Mouse (Mus musculus): ENCODE data around the gene Fgd5. TPM values are rescaled to one million over a fixed set of nuclear protein-coding genes. Genes with fewer than 3 reads are reported as not detected.

Fgd5 gene
- polyA plus RNA-seq, 1 experiment from 2014 or later: 9.3 TPM

DNA sequence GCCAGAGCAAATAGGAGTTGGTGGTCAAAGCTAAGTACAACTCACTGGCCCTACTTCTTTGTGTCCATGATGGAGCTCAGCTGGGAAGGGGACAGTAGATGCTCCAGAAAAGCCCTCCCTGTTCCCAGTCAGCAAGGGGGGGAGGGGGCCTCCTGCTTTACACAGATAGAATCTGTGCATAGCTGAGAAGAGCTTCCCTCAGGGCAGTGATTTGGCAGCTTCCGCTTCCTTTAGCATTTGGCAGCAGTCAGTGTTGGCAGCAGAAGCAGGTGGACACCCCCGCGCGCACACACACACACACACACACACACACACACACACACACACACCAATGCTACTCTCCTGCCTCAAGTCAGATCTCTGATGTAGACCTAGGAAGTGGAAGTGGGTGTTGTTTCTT is 63.4 kb downstream of the Fgd5 start:
- no peaks in the 10 kb centered on the region for H3K27me3 ChIP-seq (replicated peaks; ENCODE audit: control insufficient read depth, insufficient read depth, low read length)
- H3K4me1 ChIP-seq (replicated peaks; ENCODE audit: control insufficient read depth, insufficient read depth, low read length): no peaks in the 10 kb centered on the region
- no peaks in the 10 kb centered on the region for H3K36me3 ChIP-seq (ENCODE audit: control insufficient read depth, insufficient read depth)
- H3K9ac ChIP-seq (replicated peaks; ENCODE audit: low read depth, low read length): no peak overlapping the region
- ATAC-seq: no peak; the same call in 1 of the 2 replicates
- H3K27ac ChIP-seq (ENCODE audit: low read length): no peak overlapping the region
- no peaks in the 10 kb centered on the region for H3K9me3 ChIP-seq (ENCODE audit: control insufficient read depth, low read length)
- H3K4me2 ChIP-seq (ENCODE audit: low read length): no peak overlapping the region
- no peak overlapping the region for H3K4me3 ChIP-seq (replicated peaks; ENCODE audit: low read length)
- WGBS: 74% methylated on average over 4 of the region's 4 CpGs

DNA sequence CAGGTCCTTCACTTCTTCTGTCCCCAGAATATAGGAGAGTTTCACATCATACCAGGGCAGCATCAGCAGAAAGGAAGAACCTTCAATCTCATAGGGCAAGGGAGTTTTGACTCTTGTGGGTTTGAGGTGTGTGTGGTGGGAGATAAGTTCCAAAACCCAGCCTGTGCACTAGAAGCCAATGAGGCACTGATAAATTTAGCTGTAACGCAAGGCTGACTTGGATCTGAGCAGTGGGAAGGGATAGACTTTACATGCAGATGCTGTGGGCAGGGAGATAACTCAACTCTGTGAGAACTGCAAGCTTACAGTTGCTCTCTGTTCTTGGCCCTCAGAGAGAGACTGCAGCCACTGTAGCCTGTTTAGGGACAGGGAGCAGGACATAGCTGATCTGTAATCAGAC is 64.2 kb downstream of the Fgd5 start:
- Histone ChIP-seq H3K4me2 (ENCODE audit: low read length) (no peak overlapping the region), H3K9me3 (ENCODE audit: control insufficient read depth, low read length) (no peaks in the 10 kb centered on the region), H3K27me3 (replicated peaks; ENCODE audit: control insufficient read depth, insufficient read depth, low read length) (no peaks in the 10 kb centered on the region), H3K27ac (ENCODE audit: low read length) (no peak overlapping the region), H3K4me1 (replicated peaks; ENCODE audit: control insufficient read depth, insufficient read depth, low read length) (no peaks in the 10 kb centered on the region), H3K36me3 (ENCODE audit: control insufficient read depth, insufficient read depth) (no peaks in the 10 kb centered on the region), H3K4me3 (replicated peaks; ENCODE audit: low read length) (no peak overlapping the region), H3K9ac (replicated peaks; ENCODE audit: low read depth, low read length) (no peak overlapping the region)
- 81% methylated on average over 1 of the region's 1 CpGs for WGBS
- ATAC-seq: no peak

DNA sequence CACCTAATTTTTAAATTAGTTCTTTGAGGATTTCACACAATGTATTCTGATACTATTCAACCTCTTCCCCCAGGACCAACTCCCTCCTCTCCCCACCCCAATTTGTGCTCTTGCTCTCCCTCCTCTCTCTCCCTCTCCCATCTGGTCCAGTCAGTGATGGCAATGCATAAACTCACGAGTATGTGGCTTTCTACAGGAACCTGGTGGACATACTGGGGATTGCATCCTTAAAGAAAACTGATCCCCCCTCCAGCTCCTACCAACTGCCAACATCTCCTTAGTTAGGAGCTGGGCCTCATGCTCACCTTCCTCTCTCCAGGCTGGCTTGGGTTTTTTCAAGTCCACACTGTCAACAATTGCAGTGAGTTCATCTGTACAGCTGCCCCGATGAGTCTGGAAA is 79.1 kb downstream of the Fgd5 start:
- no peak overlapping the region for H3K9ac ChIP-seq (replicated peaks; ENCODE audit: low read depth, low read length)
- no peaks in the 10 kb centered on the region for H3K9me3 ChIP-seq (ENCODE audit: control insufficient read depth, low read length)
- no peak overlapping the region for H3K4me3 ChIP-seq (replicated peaks; ENCODE audit: low read length)
- no peaks in the 10 kb centered on the region for H3K36me3 ChIP-seq (ENCODE audit: control insufficient read depth, insufficient read depth)
- H3K4me1 ChIP-seq (replicated peaks; ENCODE audit: control insufficient read depth, insufficient read depth, low read length): no peaks in the 10 kb centered on the region
- 53% methylated on average over 2 of the region's 2 CpGs for WGBS
- no peaks in the 10 kb centered on the region for H3K27me3 ChIP-seq (replicated peaks; ENCODE audit: control insufficient read depth, insufficient read depth, low read length)
- H3K27ac ChIP-seq (ENCODE audit: low read length): no peak overlapping the region
- no peak overlapping the region for H3K4me2 ChIP-seq (ENCODE audit: low read length)
- no peak for ATAC-seq

DNA sequence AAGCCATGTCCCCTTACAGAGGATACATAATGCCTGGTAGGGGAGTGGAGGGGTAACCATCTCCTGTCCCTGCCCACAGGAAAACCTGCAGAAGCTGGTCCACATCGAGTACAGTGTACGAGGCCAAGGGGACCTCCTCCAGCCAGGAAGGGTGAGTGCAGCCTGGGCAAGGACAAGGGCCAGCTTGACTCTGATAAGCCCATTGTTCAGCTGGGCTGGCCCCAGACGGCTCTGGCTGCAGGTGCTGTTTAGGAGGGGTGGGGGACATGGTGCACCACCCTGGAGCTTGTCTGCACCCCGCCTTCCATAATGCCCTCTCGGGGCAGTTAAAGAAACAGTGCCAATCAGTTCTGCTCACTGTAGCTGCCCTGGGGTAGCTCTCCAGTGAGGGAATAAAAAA is 83.0 kb downstream of the Fgd5 start:
- Histone ChIP-seq H3K9ac (replicated peaks; ENCODE audit: low read depth, low read length) (no peak overlapping the region), H3K4me3 (replicated peaks; ENCODE audit: low read length) (no peak overlapping the region), H3K36me3 (ENCODE audit: control insufficient read depth, insufficient read depth) (no peaks in the 10 kb centered on the region), H3K27me3 (replicated peaks; ENCODE audit: control insufficient read depth, insufficient read depth, low read length) (no peaks in the 10 kb centered on the region), H3K27ac (ENCODE audit: low read length) (no peak overlapping the region), H3K9me3 (ENCODE audit: control insufficient read depth, low read length) (no peaks in the 10 kb centered on the region), H3K4me1 (replicated peaks; ENCODE audit: control insufficient read depth, insufficient read depth, low read length) (no peaks in the 10 kb centered on the region), H3K4me2 (ENCODE audit: low read length) (no peak overlapping the region)
- 50% methylated on average over 5 of the region's 5 CpGs for WGBS
- no peak for ATAC-seq

DNA sequence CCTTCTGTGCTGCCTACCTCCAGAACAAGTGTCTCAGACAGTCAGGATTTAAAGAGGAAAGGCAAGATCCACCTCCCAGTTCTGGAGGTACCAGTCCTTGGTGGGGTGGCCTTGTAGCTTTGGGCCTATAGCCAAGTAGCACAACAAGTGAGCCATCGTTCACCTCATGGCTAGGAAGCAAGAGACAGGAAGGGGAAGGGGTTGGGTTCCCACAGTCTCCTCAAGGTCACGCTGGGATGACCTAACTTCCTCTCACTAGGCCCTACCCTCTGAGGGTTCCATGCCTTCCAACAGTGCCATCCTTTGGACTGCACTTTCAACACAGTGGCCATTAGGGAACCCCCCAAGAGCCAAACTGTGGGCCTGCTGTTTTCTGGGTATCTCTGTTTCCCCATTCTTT is 84.8 kb downstream of the Fgd5 start:
- Histone ChIP-seq H3K9me3 (ENCODE audit: control insufficient read depth, low read length) (no peaks in the 10 kb centered on the region), H3K27ac (ENCODE audit: low read length) (no peak overlapping the region), H3K36me3 (ENCODE audit: control insufficient read depth, insufficient read depth) (no peaks in the 10 kb centered on the region), H3K27me3 (replicated peaks; ENCODE audit: control insufficient read depth, insufficient read depth, low read length) (no peaks in the 10 kb centered on the region), H3K4me3 (replicated peaks; ENCODE audit: low read length) (no peak overlapping the region), H3K4me2 (ENCODE audit: low read length) (no peak overlapping the region), H3K4me1 (replicated peaks; ENCODE audit: control insufficient read depth, insufficient read depth, low read length) (no peaks in the 10 kb centered on the region; the same call in 1 of the 2 replicates), H3K9ac (replicated peaks; ENCODE audit: low read depth, low read length) (no peak overlapping the region)
- ATAC-seq: no peak
- 89% methylated on average over 2 of the region's 2 CpGs for WGBS

DNA sequence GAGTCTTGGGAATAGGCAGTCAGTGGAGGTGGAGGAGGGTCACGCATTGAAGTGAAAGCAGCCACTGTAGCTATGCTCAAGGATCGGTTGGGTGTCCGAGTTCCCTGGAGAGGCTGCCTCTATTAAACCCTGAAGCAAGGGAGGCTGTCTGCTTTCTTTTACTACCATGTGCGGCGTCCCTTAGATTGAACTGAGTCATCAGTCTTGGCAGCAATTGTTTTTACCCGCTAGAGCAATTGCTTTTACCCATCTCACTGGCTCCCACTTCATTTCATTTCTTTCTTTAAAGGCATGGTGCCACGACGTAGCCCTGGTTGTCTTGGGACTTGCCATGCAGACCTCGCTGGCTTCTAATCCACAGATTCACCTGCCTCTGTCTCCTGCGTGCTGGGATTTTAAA is 85.4 kb downstream of the Fgd5 start:
- ATAC-seq: no peak
- 68% methylated on average over 10 of the region's 10 CpGs for WGBS
- no peaks in the 10 kb centered on the region for H3K27me3 ChIP-seq (replicated peaks; ENCODE audit: control insufficient read depth, insufficient read depth, low read length)
- no peak overlapping the region for H3K4me2 ChIP-seq (ENCODE audit: low read length)
- H3K36me3 ChIP-seq (ENCODE audit: control insufficient read depth, insufficient read depth): no peaks in the 10 kb centered on the region
- H3K27ac ChIP-seq (ENCODE audit: low read length): no peak overlapping the region
- no peak overlapping the region for H3K9ac ChIP-seq (replicated peaks; ENCODE audit: low read depth, low read length)
- no peak overlapping the region for H3K4me3 ChIP-seq (replicated peaks; ENCODE audit: low read length)
- H3K9me3 ChIP-seq (ENCODE audit: control insufficient read depth, low read length): no peaks in the 10 kb centered on the region
- no peaks in the 10 kb centered on the region; the same call in 1 of the 2 replicates for H3K4me1 ChIP-seq (replicated peaks; ENCODE audit: control insufficient read depth, insufficient read depth, low read length)

DNA sequence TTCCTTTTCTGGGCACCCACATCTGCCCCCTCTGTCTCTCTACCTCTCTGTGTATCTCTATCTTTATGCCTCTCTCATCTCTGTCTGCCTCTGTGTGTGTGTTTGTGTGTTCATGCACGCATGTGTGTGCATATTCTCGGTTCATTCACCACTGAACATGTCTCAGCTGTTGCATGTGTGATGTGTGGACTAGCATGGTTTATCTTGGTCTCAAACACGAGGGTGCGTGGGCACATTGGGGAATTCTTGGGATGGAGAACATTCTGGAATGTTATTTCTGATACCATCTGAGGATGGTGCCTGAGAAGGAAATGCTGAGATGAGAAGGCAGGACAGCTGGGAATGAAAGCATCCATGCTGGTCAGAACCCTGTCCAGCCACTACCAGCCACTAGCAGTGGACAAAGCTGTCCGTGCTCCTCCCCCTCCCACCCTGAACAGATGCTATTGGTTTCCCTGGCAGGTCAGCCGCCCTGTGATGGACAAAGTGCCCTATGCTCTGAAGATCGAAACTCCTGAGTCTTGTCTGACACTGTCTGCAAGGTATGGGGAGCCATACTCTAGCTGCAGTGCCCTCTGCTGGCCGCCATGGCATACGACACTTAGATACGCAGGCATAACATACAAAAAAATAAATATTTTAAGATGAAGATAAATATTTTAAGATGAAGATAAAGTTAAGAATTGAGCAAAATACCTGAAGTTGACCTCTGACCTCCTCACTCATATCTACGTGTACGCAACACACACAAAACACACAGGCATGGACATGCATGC is 87.2 kb downstream of the Fgd5 start:
- H3K9ac ChIP-seq (replicated peaks; ENCODE audit: low read depth, low read length): no peak overlapping the region
- no peaks in the 10 kb centered on the region for H3K36me3 ChIP-seq (ENCODE audit: control insufficient read depth, insufficient read depth)
- no peaks in the 10 kb centered on the region for H3K27me3 ChIP-seq (replicated peaks; ENCODE audit: control insufficient read depth, insufficient read depth, low read length)
- H3K4me2 ChIP-seq (ENCODE audit: low read length): no peak overlapping the region
- H3K4me1 ChIP-seq (replicated peaks; ENCODE audit: control insufficient read depth, insufficient read depth, low read length): no peaks in the 10 kb centered on the region; the same call in 1 of the 2 replicates
- no peaks in the 10 kb centered on the region for H3K9me3 ChIP-seq (ENCODE audit: control insufficient read depth, low read length)
- 49% methylated on average over 12 of the region's 12 CpGs for WGBS
- no peak overlapping the region for H3K4me3 ChIP-seq (replicated peaks; ENCODE audit: low read length)
- no peak overlapping the region for H3K27ac ChIP-seq (ENCODE audit: low read length)
- ATAC-seq: peak; percentile 39; the same call in 1 of the 2 replicates

DNA sequence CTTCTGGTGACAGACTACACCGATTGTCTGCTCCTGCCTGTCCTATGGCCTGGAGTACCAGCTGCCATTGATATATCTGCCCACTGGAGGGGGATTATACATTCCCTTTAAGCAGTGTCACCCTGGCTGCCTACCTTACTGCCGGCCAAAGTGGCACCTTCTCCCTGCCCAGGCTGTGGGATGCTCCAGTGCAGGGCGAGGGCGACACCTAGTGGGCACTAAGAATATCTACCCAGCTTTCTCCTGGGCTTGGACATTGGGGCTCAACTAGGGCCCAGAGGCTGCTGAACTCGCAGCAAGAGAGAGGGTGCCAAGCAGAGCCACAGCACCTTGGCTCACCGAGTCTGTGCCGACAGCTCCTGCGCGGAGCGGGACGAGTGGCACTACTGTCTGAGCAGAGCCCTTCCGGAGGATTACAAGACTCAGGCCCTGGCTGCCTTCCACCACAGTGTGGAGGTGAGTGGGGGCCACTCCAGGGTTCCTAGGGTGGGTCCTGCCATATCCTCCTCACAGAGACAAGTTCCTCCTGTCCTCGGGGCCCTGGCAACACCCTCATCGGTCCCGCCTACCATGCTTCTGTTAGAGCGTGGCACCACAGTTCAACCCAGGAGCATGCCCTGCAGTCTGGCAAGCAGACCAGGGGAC is 88.6 kb downstream of the Fgd5 start:
- Histone ChIP-seq H3K36me3 (ENCODE audit: control insufficient read depth, insufficient read depth) (no peaks in the 10 kb centered on the region), H3K27me3 (replicated peaks; ENCODE audit: control insufficient read depth, insufficient read depth, low read length) (no peaks in the 10 kb centered on the region), H3K4me3 (replicated peaks; ENCODE audit: low read length) (no peak overlapping the region), H3K9ac (replicated peaks; ENCODE audit: low read depth, low read length) (no peak overlapping the region), H3K27ac (ENCODE audit: low read length) (no peak overlapping the region), H3K9me3 (ENCODE audit: control insufficient read depth, low read length) (no peaks in the 10 kb centered on the region), H3K4me1 (replicated peaks; ENCODE audit: control insufficient read depth, insufficient read depth, low read length) (no peaks in the 10 kb centered on the region; the same call in 1 of the 2 replicates), H3K4me2 (ENCODE audit: low read length) (no peak overlapping the region)
- peak; percentile 88 for ATAC-seq
- WGBS: 28% methylated on average over 16 of the region's 16 CpGs

DNA sequence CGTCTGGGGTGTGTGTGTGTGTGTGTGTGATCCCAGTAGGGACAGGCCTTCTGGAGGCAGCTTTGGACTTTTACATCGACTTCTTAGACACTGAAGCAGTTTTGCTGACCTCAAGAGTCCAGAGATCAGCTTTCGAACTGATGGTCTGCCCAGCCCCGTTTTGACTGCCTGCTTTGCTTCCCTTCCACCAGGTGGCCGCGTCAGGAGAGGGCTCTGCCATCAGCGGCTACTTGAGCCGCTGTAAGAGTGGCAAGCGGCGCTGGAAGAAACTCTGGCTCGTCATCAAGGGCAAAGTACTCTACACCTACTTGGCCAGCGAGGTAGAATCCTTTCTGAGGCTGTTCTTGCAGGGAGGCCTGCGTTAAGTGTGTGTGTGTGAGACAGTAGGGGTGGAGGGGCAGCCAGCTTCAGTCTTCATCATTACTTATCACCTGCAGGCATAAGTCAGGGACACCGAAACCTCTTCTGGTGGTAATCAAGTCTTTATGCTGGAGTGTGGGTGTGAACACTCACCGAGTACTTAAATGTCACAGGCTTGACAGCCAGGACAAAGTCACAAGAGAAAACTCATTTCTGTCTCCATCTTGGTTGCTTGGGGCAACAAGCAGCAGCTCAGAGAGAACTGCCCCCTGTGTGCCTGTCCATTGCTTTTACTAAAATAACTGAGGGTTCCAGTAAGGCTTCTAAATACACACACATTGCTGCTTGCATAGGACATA is 92.6 kb downstream of the Fgd5 start:
- no peak for ATAC-seq
- Histone ChIP-seq H3K4me3 (replicated peaks; ENCODE audit: low read length) (no peak overlapping the region), H3K9me3 (ENCODE audit: control insufficient read depth, low read length) (no peaks in the 10 kb centered on the region), H3K9ac (replicated peaks; ENCODE audit: low read depth, low read length) (no peak overlapping the region), H3K4me2 (ENCODE audit: low read length) (no peak overlapping the region), H3K27ac (ENCODE audit: low read length) (no peak overlapping the region), H3K27me3 (replicated peaks; ENCODE audit: control insufficient read depth, insufficient read depth, low read length) (no peaks in the 10 kb centered on the region), H3K4me1 (replicated peaks; ENCODE audit: control insufficient read depth, insufficient read depth, low read length) (no peaks in the 10 kb centered on the region; the same call in 1 of the 2 replicates), H3K36me3 (ENCODE audit: control insufficient read depth, insufficient read depth) (no peaks in the 10 kb centered on the region)
- WGBS: 48% methylated on average over 15 of the region's 15 CpGs
